Mouse (Mus musculus) cortical plate, adult 2 months (tissue): ENCODE data around the gene Tenm2.

ENCODE experiments used
- CTCF ChIP-seq: fragments of 200-500 bp; IDR thresholded peaks from 2 replicates; pipeline ENCODE4 v1.5.1; 2011; ENCODE audit warnings: mild to moderate bottlenecking, control low read depth, low read length; ENCODE audit not compliant: insufficient read depth; ENCODE audit errors: extremely low read depth
- POLR2A ChIP-seq: fragments of 200-500 bp; IDR thresholded peaks from 2 replicates; pipeline ENCODE4 v1.6.1; 2011; ENCODE audit warnings: mild to moderate bottlenecking, low read length, control low read depth; ENCODE audit not compliant: insufficient read depth; ENCODE audit errors: extremely low read depth

DNA sequence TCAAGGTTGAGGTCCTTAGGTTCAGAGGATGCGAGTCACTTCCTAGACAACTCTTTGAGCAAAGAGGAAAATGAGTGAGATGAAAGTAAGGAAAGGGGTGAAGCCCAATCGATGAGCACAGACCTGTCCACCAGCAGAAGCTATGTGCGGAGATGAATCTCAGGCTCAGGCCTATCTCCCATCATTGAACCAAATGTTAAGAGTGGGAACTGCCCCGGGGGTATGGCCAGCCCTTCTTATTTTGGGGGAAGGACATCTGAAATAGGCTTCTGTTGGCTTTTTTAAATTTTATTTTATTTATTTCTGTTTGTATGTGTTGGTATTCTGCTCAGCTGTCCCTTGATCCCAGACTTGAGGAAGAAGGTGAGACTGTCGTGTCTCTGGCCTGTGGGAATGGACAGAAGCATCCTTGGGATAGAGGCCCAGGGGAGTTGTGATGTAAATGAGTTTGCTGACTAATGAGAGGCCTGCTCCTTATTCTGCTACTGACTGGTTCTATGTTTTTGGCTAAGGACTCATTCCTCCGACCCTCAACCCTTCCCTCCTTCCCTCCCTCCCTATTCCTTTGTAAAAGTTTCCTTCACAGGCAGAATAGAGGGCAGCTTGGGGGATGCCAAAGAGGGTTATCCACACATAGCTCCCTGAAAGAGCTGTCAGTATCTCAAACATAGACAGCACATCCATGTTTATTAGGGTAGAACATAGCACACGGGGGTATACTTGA is 1011.9 kb downstream of the Tenm2 start:
- TF ChIP-seq POLR2A, result no peak
- TF ChIP-seq CTCF, result no peak
